12 mouse cellular contexts compared by ENCODE assay signal in genomic region chr4:87422588-87422987, GRCm38 (mm10).
DNase-seq lines count a peak whose midpoint lies in the region; ATAC-seq and TF ChIP-seq lines count a peak whose summit lies in the region.
"Had no signal": no experiment of that assay in that cellular context is flagged by ENCODE, and none has a peak within 500 bp of the region (broad histone marks: within the 10 kb centered on the region; RNA-seq: fewer than 3 reads in every experiment).

No protein-coding gene starts in this region.

- intact Hi-C loops in left cerebral cortex, postnatal 4 days (cut with DNase I) = no loop called here
- intact Hi-C loops in left cerebral cortex, postnatal 10 days (cut with DNase I) = no loop called here
- intact Hi-C loops in gastrocnemius, adult 2 months (cut with DNase I) = no loop called here

- no peak overlapping the region for H3K4me2 ChIP-seq in hindbrain, embryonic 12.5 days (replicated peaks)
- H3K4me2 ChIP-seq: liver, embryonic 13.5 days had no signal

- WGBS in cerebellum, adult 2 months = 10% methylated on average over 6 of the region's 6 CpGs
- 45% methylated on average over 6 of the region's 6 CpGs for WGBS in hindbrain, embryonic 12.5 days

- TF ChIP-seq CTCF in cerebellum, adult 2 months (IDR thresholded peaks at IDR 0.05; ENCODE audit: borderline replicate concordance, insufficient read depth, low read depth, low read length) = no peak
- no peak for TF ChIP-seq CTCF in gastrocnemius, adult 2 months (IDR thresholded peaks at IDR 0.05)

- H3K27me3 ChIP-seq in cerebellum, adult 2 months (ENCODE audit: control insufficient read depth, insufficient read depth, low read length) = no peaks in the 10 kb centered on the region
- H3K27me3 ChIP-seq in hindbrain, embryonic 12.5 days = no peaks in the 10 kb centered on the region
- H3K27me3 ChIP-seq: liver, embryonic 13.5 days had no signal

- no peaks in the 10 kb centered on the region for H3K4me1 ChIP-seq in cerebellum, adult 2 months (ENCODE audit: control insufficient read depth, insufficient read depth, low read length)
- no peaks in the 10 kb centered on the region for H3K4me1 ChIP-seq in hindbrain, embryonic 12.5 days
- H3K4me1 ChIP-seq: liver, embryonic 13.5 days had no signal

- H3K9me3 ChIP-seq in hindbrain, embryonic 12.5 days (replicated peaks) = no peaks in the 10 kb centered on the region
- H3K9me3 ChIP-seq: liver, embryonic 13.5 days had no signal

- peak; percentile 19 to 23 for DNase-seq in cerebellum, adult 2 months
- DNase-seq in cerebellum, adult 11 months = no peak
- DNase-seq in left cerebral cortex, postnatal 4 days = peak; percentile 46
- no peak for DNase-seq in left cerebral cortex, postnatal 10 days (ENCODE audit: extremely low spot score in 1 of 2, low spot score in 2 of 2)
- DNase-seq in retina, embryonic 14.5 days (ENCODE audit: low spot score) = peak; percentile 43
- DNase-seq in gastrocnemius, adult 2 months = no peak
- DNase-seq: gastrocnemius, postnatal 36 days; heart, postnatal 10 days; kidney, postnatal 25 days; liver, embryonic 13.5 days had no signal

- no peak overlapping the region for H3K27ac ChIP-seq in cerebellum, adult 2 months (ENCODE audit: insufficient read depth, low read length)
- no peak overlapping the region for H3K27ac ChIP-seq in hindbrain, embryonic 12.5 days
- H3K27ac ChIP-seq in gastrocnemius, adult 2 months = no peak overlapping the region
- H3K27ac ChIP-seq: liver, embryonic 13.5 days had no signal

- no peak overlapping the region for H3K4me3 ChIP-seq in cerebellum, adult 2 months (replicated peaks; ENCODE audit: insufficient read depth, low read depth, low read length)
- H3K4me3 ChIP-seq in hindbrain, embryonic 12.5 days = no peak overlapping the region
- H3K4me3 ChIP-seq in gastrocnemius, adult 2 months = no peak overlapping the region
- H3K4me3 ChIP-seq: liver, embryonic 13.5 days had no signal

- ATAC-seq in hindbrain, embryonic 12.5 days (ENCODE audit: low FRiP score) = peak; percentile 64; the same call in 1 of the 2 replicates
- no peak for ATAC-seq in megakaryocyte, adult 5-6 weeks (ENCODE audit: poor library complexity, severe bottlenecking)

- no peak overlapping the region for H3K9ac ChIP-seq in hindbrain, embryonic 12.5 days
- H3K9ac ChIP-seq: liver, embryonic 13.5 days had no signal

- no peak for TF ChIP-seq POLR2A in cerebellum, adult 2 months (IDR thresholded peaks at IDR 0.05; ENCODE audit: borderline replicate concordance, insufficient read depth, low read length)

- no peaks in the 10 kb centered on the region for H3K36me3 ChIP-seq in hindbrain, embryonic 12.5 days
- H3K36me3 ChIP-seq: liver, embryonic 13.5 days had no signal

Comparison
In these comparisons a context has a peak if more than half of its experiments do, and no peak if none do; other contexts are left out.
1. DNase-seq: peak in cerebellum, adult 2 months (2 of 2), left cerebral cortex, postnatal 4 days (single experiment) and retina, embryonic 14.5 days (single experiment); none in cerebellum, adult 11 months (single experiment), left cerebral cortex, postnatal 10 days (0 of 2) and gastrocnemius, adult 2 months (single experiment).